Mouse (Mus musculus) embryonic facial prominence, embryonic 13.5 days (tissue): Measurements from ENCODE around the gene Fam185a. TPM values are rescaled to one million over a fixed set of nuclear protein-coding genes. Genes with fewer than 3 reads are reported as not detected.

ENCODE experiments used
- ATAC-seq: fragments of 200-750 bp; cut with Nextera tagmentation; 2 replicates; pipeline ENCODE4 v1.8.0; 2017; ENCODE audit warnings: low read depth; ENCODE audit not compliant: insufficient number of reproducible peaks, insufficient read depth, low FRiP score, low TSS enrichment
- H3K27ac ChIP-seq: fragments of 300-500 bp; sonication (generic); 2 replicates; pipeline ENCODE4 v1.5.1; 2015; ENCODE audit warnings: moderate library complexity, mild to moderate bottlenecking, inconsistent platforms
- H3K27me3 ChIP-seq: fragments of 300-500 bp; sonication (generic); 2 replicates; pipeline ENCODE4 v1.6.1; 2015; ENCODE audit warnings: mild to moderate bottlenecking, inconsistent platforms
- H3K36me3 ChIP-seq: fragments of 300-500 bp; sonication (generic); 2 replicates; pipeline ENCODE4 v1.6.1; 2015; ENCODE audit warnings: mild to moderate bottlenecking, inconsistent platforms
- H3K4me1 ChIP-seq: fragments of 300-500 bp; sonication (generic); 2 replicates; pipeline ENCODE4 v1.6.1; 2015; ENCODE audit warnings: inconsistent platforms
- H3K4me2 ChIP-seq: fragments of 300-500 bp; sonication (generic); 2 replicates; pipeline ENCODE4 v1.6.1; 2015; ENCODE audit warnings: moderate library complexity, mild to moderate bottlenecking, inconsistent platforms
- H3K4me3 ChIP-seq: fragments of 300-500 bp; sonication (generic); 2 replicates; pipeline ENCODE4 v1.5.1; 2015; ENCODE audit warnings: mild to moderate bottlenecking, inconsistent platforms
- H3K9ac ChIP-seq: fragments of 300-500 bp; sonication (generic); 2 replicates; pipeline ENCODE4 v1.6.1; 2015; ENCODE audit warnings: mild to moderate bottlenecking, inconsistent platforms
- H3K9me3 ChIP-seq: fragments of 300-500 bp; sonication (generic); 2 replicates; pipeline ENCODE4 v1.6.1; 2016; ENCODE audit warnings: inconsistent platforms
- whole genome bisulfite sequencing: fragments of 180-500 bp; shearing (Covaris S2); methylation state at CpG from one replicate; pipeline ENCODE4 v1.1.7; 2015; ENCODE audit warnings: mixed read lengths; 5-methylcytosine and 5-hydroxymethylcytosine counted together
- polyA plus RNA-seq: library from polyadenylated mRNA; unstranded; fragments of >200 nt; fragmentation: Nextera tagmentation; extraction: Ambion mirVana; gene quantifications from 2 replicates; pipeline ENCODE4 v1.2.1, GENCODE M21; 2015

Gene Fam185a
- polyA plus RNA-seq, result 5.1 and 5.3 TPM in 2 replicates

DNA sequence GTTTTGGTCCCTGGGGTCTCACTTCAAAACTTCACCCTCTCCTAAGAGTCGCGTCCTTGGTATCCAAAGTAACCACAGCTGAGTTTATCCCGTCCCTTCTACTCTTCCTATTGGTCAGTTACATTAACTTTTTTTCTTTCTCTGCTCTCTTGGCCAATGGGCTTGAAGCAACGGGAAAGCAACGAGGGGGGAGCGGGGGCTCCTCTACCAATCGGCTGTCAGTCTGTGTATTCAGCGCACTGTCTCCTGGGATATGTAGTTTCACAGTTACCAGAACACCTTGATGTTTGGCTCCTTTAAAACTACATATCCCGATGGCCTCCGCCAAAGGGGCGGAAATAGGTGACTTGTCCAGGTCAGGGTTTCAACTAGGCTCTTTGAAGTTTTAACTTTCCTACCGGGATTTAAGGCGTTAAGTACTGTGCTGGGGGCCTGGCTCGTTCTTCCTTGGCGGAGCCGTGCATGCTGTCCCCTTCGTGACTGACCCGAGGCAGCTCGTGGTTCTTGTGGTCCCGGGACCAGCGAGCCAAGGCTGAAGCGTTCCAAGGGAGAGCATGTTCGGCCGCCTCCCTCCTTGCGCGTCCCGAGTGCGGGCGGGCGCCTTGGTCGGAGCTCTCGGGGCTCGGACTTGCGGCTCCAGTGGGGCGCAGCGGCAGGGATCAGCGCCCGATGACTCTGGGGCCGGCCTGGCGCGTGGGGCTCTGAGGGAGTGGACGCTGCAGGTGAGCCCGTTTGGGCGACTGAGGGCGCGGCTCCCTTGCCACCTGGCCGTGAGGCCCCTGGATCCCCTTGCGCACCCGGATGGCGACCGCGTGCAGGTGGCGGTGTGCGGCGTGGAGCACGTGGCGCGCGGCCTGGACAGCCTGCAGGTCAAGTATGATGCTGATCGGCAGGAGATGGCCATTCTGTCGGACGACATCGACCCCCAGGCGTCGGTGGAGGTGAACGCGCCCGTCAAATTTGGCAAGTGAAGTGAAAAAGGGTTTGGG, at the start of gene Fam185a, which contains the start of gene Ccdc146:
TSS of gene Fam185a (plus strand) at position 345 of the 989 bp plus-strand sequence.
TSS of gene Ccdc146 (minus strand) at position 64 of the 989 bp plus-strand sequence.
- Histone ChIP-seq H3K9me3 (no peaks in the 10 kb centered on the region), H3K4me2 (peak within 1 kb of the TSS; percentile 98), H3K27ac (no peak within 1 kb of the TSS), H3K36me3 (no peaks in the 10 kb centered on the region), H3K4me3 (peak within 1 kb of the TSS; percentile 81), H3K4me1 (peaks cover 17% of the 10 kb centered on the region), H3K9ac (peak within 1 kb of the TSS; percentile 83), H3K27me3 (no peaks in the 10 kb centered on the region)
- under 1% methylated on average over 68 of the region's 68 CpGs for WGBS
- ATAC-seq, result peak; percentile 99

DNA sequence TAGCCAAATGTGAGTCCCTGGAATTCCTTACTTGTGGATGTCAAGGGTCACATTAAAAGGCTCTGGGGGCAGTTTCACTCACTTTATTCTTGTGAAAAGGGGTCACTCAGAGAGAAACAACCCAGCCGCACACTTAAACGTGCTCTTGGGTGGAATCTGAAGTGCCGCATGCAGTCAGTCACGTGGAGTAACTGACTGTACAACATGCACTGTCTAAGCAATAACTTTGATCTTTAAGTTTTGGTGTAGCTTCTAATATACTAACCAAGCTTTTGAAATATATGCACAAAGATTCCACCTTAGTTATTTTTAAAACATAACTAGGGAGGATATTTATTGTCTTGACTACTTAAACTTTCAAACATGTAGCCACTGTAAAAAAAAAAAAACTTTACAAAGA, 47.8 kb upstream of the Fam185a start:
- Histone ChIP-seq H3K27ac (no peak overlapping the region), H3K36me3 (no peaks in the 10 kb centered on the region), H3K4me1 (peaks cover 9% of the 10 kb centered on the region), H3K4me2 (no peak overlapping the region), H3K9me3 (no peaks in the 10 kb centered on the region), H3K27me3 (peaks cover 17% of the 10 kb centered on the region), H3K9ac (no peak overlapping the region), H3K4me3 (no peak overlapping the region)
- ATAC-seq, result no peak
- WGBS, result 66% methylated on average over 4 of the region's 4 CpGs

DNA sequence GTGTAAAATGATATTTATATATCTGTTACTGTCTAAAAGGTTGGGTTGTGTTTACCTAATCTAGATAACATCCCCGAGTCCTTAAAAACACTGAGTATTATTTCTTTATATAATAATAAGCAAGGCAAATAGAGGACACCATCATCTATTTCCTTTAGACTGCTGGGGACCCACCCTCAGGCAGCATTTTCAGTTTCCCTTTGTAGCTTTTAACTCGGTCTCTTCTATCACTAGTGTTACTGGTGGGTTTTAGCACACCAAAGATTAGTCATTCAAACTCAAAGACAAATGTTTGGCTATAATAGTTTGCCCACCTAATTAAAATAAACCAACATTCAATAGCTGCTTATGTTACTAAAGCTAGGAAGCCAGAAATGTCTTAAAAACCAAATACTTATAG, 46.4 kb upstream of the Fam185a start:
- no peaks in the 10 kb centered on the region for H3K36me3 ChIP-seq
- H3K9ac ChIP-seq, result no peak overlapping the region
- 63% methylated on average over 2 of the region's 2 CpGs for WGBS
- no peak overlapping the region for H3K27ac ChIP-seq
- no peak overlapping the region for H3K4me3 ChIP-seq
- ATAC-seq, result no peak
- no peaks in the 10 kb centered on the region for H3K9me3 ChIP-seq
- H3K27me3 ChIP-seq, result peaks cover 6% of the 10 kb centered on the region
- H3K4me1 ChIP-seq, result no peaks in the 10 kb centered on the region
- no peak overlapping the region for H3K4me2 ChIP-seq

DNA sequence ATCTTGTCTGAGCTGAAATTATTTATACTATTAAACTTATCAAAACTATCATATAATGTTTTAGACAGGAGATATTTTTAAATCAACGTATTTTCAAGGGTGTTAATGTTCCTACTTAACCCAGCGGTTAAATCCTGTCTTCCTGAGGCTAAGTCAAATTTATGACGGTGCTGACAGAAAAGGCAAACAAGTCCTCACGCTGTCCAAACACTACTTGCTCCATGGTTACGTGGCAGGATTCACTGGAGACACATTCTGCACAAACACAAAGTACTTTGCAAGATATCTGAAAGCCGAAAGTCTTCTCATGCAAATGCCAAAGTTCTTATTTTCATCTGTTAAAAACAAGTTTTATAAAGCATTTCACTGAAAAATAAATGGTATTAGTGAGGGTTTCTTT, 42.8 kb upstream of the Fam185a start:
- no peaks in the 10 kb centered on the region for H3K27me3 ChIP-seq
- no peak for ATAC-seq
- H3K9ac ChIP-seq, result no peak overlapping the region
- no peaks in the 10 kb centered on the region for H3K36me3 ChIP-seq
- H3K9me3 ChIP-seq, result no peaks in the 10 kb centered on the region
- no peak overlapping the region for H3K27ac ChIP-seq
- H3K4me2 ChIP-seq, result no peak overlapping the region
- 69% methylated on average over 6 of the region's 6 CpGs for WGBS
- H3K4me3 ChIP-seq, result no peak overlapping the region
- peaks cover 4% of the 10 kb centered on the region; the same call in 1 of the 2 replicates for H3K4me1 ChIP-seq

DNA sequence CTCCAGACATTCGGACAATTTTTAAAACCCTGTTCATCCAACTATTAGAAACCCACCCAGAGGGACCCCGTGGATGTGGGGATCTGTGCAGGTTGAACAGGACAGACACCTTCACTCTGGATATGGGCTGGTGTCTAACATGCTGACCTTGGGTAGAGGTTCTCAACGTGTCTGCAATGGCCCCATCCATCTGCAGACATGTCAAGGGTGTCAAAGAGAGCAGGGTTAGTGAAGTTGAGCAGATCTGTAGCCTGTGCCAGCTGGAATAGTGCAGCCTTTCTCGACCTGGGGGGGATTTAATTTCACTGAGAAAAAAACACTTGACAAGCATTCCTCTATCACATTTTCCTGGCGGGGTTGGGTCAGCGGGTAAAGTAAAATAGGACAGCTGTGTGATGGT, 42.1 kb upstream of the Fam185a start:
- Histone ChIP-seq H3K4me2 (no peak overlapping the region), H3K27me3 (no peaks in the 10 kb centered on the region), H3K9ac (no peak overlapping the region), H3K9me3 (no peaks in the 10 kb centered on the region), H3K27ac (no peak overlapping the region), H3K4me3 (no peak overlapping the region), H3K36me3 (no peaks in the 10 kb centered on the region), H3K4me1 (peaks cover 4% of the 10 kb centered on the region; the same call in 1 of the 2 replicates)
- WGBS, result 62% methylated on average over 6 of the region's 6 CpGs
- ATAC-seq, result no peak

DNA sequence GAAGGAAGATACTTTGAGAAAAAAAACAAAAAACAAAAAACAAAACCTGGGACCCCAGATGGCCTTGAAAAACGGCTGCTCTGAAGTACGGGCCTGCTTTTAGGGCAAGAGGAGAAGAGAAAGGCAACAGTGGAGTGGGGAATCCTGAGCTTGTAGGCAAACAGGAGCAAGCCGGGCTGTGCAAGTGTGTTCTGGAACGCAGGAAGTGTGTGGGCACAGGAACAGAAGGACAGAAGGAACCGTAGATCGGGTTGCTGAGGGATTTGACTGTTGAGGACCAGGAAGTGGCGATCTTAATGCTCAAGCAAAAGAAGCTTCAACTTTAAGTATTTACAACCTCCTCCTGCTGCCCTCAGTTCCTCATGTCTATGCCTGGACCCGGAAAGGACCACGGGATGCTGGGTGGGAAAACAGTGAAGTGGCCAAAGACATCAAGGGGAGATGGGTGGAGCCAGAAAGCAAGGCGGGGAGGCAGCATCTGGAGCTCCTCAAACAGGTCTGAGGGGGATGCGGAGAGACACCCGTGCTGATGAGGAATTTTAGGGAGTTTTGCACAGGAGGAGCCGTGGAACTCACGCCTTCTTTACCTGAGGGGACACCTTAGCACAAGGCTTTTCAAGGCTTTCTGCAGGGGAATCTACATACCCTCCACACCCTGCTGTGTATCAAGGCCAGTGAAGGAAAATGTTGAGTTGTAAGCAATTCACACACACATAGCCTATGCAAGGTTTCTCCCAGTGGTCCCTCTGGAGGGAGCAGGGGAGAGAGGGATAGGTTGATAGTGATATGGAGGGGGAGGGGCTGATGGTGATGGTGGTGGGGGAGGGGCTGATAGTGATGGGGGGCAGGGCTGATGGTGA, 41.1 kb upstream of the Fam185a start:
- H3K9me3 ChIP-seq, result no peaks in the 10 kb centered on the region
- H3K4me1 ChIP-seq, result peaks cover 4% of the 10 kb centered on the region; the same call in 1 of the 2 replicates
- ATAC-seq, result no peak
- H3K27me3 ChIP-seq, result no peaks in the 10 kb centered on the region
- H3K27ac ChIP-seq, result no peak overlapping the region
- H3K36me3 ChIP-seq, result no peaks in the 10 kb centered on the region
- H3K4me3 ChIP-seq, result no peak overlapping the region
- H3K9ac ChIP-seq, result no peak overlapping the region
- 42% methylated on average over 14 of the region's 14 CpGs for WGBS
- H3K4me2 ChIP-seq, result no peak overlapping the region

DNA sequence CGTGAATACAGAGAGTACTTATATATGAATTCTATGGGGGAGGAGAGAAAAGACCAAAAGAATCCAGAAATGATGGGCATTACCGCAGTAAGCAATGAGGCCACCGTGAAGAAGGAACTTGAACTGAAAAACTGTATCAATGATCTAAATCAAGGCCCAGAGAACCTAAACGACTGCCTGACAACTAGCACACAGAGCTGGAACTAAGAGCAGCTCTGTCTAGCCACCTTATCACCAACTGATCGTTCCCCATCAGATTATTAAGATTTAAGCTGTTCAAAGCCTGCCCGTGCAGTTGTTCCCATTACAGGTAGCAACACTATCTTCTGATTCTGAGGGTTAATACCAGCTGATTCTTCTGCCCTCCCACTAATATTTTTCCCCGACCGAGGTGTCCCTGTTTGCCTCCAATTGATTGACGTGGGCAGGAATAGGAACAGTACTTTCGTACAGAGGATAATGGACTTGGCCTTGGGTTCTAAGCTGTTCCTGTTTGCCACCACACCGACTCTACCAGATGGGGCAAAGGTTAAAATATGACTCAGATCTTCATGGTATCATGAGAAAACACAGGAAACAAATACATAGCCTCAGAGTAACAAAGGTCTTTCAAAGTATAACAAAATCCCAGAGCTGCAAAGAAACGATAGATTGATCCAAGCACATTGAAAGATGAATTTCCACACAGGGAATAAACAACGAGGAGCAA, 40.4 kb upstream of the Fam185a start:
- Histone ChIP-seq H3K4me2 (no peak overlapping the region), H3K9me3 (no peaks in the 10 kb centered on the region), H3K4me1 (peaks cover 4% of the 10 kb centered on the region; the same call in 1 of the 2 replicates), H3K9ac (no peak overlapping the region), H3K36me3 (no peaks in the 10 kb centered on the region), H3K27ac (no peak overlapping the region), H3K27me3 (no peaks in the 10 kb centered on the region), H3K4me3 (no peak overlapping the region)
- ATAC-seq, result no peak
- WGBS, result 74% methylated on average over 13 of the region's 13 CpGs

DNA sequence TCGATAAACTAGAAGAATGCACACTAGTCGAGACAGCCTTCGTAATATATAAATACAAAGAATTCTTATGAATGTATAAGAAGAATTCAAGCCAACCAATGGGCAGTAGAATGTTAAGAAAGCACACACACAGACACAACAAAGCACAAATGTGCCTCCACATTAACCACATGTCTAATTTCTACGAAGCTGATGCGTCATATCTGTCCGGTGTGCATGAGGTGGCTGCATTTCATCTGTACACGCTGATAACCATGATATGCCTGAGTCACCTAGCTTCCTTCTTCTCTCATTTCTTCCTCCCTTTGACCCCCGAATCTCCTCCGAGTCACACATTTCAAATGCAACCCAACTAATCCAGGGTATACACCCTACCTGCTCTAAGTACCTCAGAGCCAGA, 39.8 kb upstream of the Fam185a start:
- H3K9ac ChIP-seq, result no peak overlapping the region
- peaks cover 4% of the 10 kb centered on the region; the same call in 1 of the 2 replicates for H3K4me1 ChIP-seq
- no peak for ATAC-seq
- no peak overlapping the region for H3K4me2 ChIP-seq
- H3K27ac ChIP-seq, result no peak overlapping the region
- H3K36me3 ChIP-seq, result no peaks in the 10 kb centered on the region
- H3K4me3 ChIP-seq, result no peak overlapping the region
- WGBS, result 89% methylated on average over 9 of the region's 9 CpGs
- no peaks in the 10 kb centered on the region for H3K9me3 ChIP-seq
- no peaks in the 10 kb centered on the region for H3K27me3 ChIP-seq

DNA sequence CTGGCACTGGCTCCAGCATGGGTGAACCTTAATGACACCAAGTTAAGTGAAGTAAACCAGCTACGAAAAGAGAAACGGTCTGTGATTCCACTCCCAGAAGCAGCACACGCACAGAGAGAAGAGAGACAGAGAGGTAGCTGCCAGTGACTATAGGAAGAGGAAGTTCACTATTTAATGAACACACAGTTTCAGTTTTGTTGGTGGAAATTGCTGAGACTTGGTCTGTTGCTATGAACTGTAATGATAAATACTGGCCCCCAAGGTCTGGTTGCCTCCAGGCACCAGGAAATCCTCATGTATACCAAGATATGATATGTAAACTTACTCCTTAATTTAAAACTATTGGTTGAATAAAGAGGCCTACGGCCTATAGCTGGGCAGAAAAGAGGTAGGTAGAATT, 38.3 kb upstream of the Fam185a start:
- Histone ChIP-seq H3K27me3 (no peaks in the 10 kb centered on the region), H3K27ac (no peak overlapping the region), H3K9me3 (no peaks in the 10 kb centered on the region), H3K4me3 (no peak overlapping the region), H3K4me1 (peaks cover 4% of the 10 kb centered on the region; the same call in 1 of the 2 replicates), H3K36me3 (no peaks in the 10 kb centered on the region), H3K4me2 (no peak overlapping the region), H3K9ac (no peak overlapping the region)
- 90% methylated on average over 4 of the region's 4 CpGs for WGBS
- no peak for ATAC-seq

DNA sequence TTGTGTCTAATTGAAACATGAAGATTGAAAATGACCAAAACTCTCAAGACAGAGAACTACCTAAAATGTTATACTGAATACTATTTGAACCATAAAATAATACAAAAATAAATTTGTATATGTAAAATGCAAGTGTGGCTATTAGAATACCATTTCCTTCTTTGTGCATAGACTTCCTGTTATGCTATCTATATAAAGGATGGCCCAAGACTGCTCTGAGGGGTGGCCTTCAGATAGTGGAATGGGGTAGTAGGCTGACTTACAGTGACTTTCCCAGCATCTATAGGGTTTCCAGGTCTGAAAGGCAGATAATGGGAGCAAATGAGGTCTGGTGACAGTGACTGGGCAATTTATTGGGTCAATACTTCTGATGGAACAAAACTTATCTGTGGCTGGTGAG, 37.4 kb upstream of the Fam185a start:
- no peaks in the 10 kb centered on the region for H3K27me3 ChIP-seq
- H3K9me3 ChIP-seq, result no peaks in the 10 kb centered on the region
- no peak overlapping the region for H3K4me3 ChIP-seq
- ATAC-seq, result no peak
- no peak overlapping the region for H3K27ac ChIP-seq
- H3K36me3 ChIP-seq, result no peaks in the 10 kb centered on the region
- H3K9ac ChIP-seq, result no peak overlapping the region
- H3K4me1 ChIP-seq, result peaks cover 4% of the 10 kb centered on the region; the same call in 1 of the 2 replicates
- no peak overlapping the region for H3K4me2 ChIP-seq

DNA sequence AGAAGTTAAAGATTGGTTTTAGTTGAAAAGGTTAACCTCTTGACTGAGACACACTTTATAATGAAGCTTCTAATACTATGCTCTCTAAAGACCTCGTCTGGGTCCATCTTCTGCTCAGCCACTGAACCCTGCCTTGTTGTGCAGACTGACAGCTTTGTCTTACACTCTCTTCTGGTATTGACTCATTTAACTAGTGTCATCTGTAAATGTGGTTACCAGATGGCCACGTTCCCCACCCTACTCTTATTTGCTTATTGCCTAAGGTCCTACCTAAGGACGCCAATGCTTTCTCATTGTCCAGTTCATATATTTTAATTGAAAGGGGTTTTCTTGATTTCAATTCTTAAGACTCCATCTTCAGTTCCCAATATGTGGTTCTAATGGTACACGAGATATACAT, 35.9 kb upstream of the Fam185a start:
- 65% methylated on average over 4 of the region's 4 CpGs for WGBS
- H3K27ac ChIP-seq, result no peak overlapping the region

More for the DNA sequence above, 35.9 kb upstream of the Fam185a start:
- H3K4me1 ChIP-seq, result 0 out of 2 replicates have a peak, but pooled peaks cover under 1% of the 10 kb centered on the region
- no peaks in the 10 kb centered on the region for H3K36me3 ChIP-seq
- no peaks in the 10 kb centered on the region for H3K9me3 ChIP-seq
- no peaks in the 10 kb centered on the region for H3K27me3 ChIP-seq
- ATAC-seq, result no peak
- no peak overlapping the region for H3K4me3 ChIP-seq
- no peak overlapping the region for H3K9ac ChIP-seq
- H3K4me2 ChIP-seq, result no peak overlapping the region
